Mouse (Mus musculus): ENCODE data around the gene Nsg1. TPM values are rescaled to one million over a fixed set of nuclear protein-coding genes. Genes with fewer than 3 reads are reported as not detected.
A peak's percentile ranks its signal among the peaks of the same experiment; 100 is the strongest.

The Nsg1 gene
- 3.6 and 5.5 TPM in 2 replicates for polyA plus RNA-seq (2014; fragmentation: Nextera tagmentation; extraction: Ambion mirVana)

GRCm38 (mm10) chr5:38159634-38160413 is at the start of gene Nsg1:
Gene Nsg1 (minus strand): TSS chr5:38159907.
- Histone ChIP-seq H3K4me1 (ENCODE audit: control insufficient read depth in 2 of 2, insufficient read depth in 2 of 2, low read length in 2 of 2) (peaks cover 3 to 9% of the 10 kb centered on the region in 2 experiments; a peak in 2 of 4 replicates), H3K9me3 (ENCODE audit: control insufficient read depth, low read length) (no peaks in the 10 kb centered on the region), H3K27ac (replicated peaks in 1 of 2; ENCODE audit: control insufficient read depth in 1 of 2, insufficient read depth in 1 of 2, low read depth in 2 of 2, low read length in 2 of 2) (no peak within 1 kb of the TSS), H3K4me3 (ENCODE audit: control insufficient read depth in 1 of 2, insufficient read depth in 1 of 2, low read depth in 1 of 2, low read length in 2 of 2) (peak within 1 kb of the TSS; percentile 59 to 86), H3K27me3 (ENCODE audit: control insufficient read depth, insufficient read depth, low read length) (peaks cover 70% of the 10 kb centered on the region), H3K9ac (ENCODE audit: low read length) (peak within 1 kb of the TSS; percentile 71), H3K4me2 (ENCODE audit: low read length) (peak within 1 kb of the TSS; percentile 97), H3K36me3 (ENCODE audit: control insufficient read depth, insufficient read depth, low read length) (no peaks in the 10 kb centered on the region)
- ATAC-seq (ENCODE audit: insufficient number of reproducible peaks, insufficient read depth, low FRiP score, low read depth): peak; percentile 18; the same call in 1 of the 2 replicates
- 7% methylated on average over 35 of the region's 35 CpGs for WGBS

- WGBS: 41% methylated on average over 8 of the region's 8 CpGs
Observed at GRCm38 (mm10) chr5:38208985-38209384, 49.3 kb upstream of the Nsg1 start.

DNA sequence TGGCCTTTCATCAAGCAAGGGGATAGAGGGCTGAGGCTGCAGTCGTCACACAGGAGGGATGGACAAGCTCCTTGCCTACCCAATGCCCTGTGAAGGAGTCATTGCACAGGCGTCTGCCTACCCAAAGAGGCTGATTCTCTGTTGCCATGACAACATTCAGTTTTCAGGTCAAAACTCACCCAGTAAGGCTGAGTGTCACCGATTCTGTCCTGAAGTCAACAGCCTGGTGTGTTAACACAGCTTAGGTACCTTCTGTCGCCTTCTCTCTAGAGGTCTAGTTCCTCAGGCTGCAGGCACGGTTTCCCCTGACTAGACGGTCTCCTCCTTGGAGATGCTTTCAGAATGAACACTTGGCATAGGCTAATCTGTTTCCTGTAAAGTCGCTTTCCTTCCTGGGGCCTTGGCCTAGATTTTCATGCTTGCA is 45.6 kb upstream of the Nsg1 start:
- H3K4me1 ChIP-seq (ENCODE audit: control insufficient read depth in 2 of 2, insufficient read depth in 2 of 2, low read length in 2 of 2): peaks cover 3 to 5% of the 10 kb centered on the region in 2 experiments; a peak in 2 of 4 replicates
- no peaks in the 10 kb centered on the region for H3K9me3 ChIP-seq (ENCODE audit: control insufficient read depth, low read length)
- no peak overlapping the region for H3K4me3 ChIP-seq (ENCODE audit: control insufficient read depth in 1 of 2, insufficient read depth in 1 of 2, low read depth in 1 of 2, low read length in 2 of 2)
- ATAC-seq (ENCODE audit: insufficient number of reproducible peaks, insufficient read depth, low FRiP score, low read depth): no peak
- H3K27me3 ChIP-seq (ENCODE audit: control insufficient read depth, insufficient read depth, low read length): no peaks in the 10 kb centered on the region
- WGBS: 65% methylated on average over 7 of the region's 7 CpGs
- H3K9ac ChIP-seq (ENCODE audit: low read length): no peak overlapping the region
- H3K36me3 ChIP-seq (ENCODE audit: control insufficient read depth, insufficient read depth, low read length): peaks cover 59% of the 10 kb centered on the region
- H3K27ac ChIP-seq (replicated peaks in 1 of 2; ENCODE audit: control insufficient read depth in 1 of 2, insufficient read depth in 1 of 2, low read depth in 2 of 2, low read length in 2 of 2): no peak overlapping the region
- no peak overlapping the region for H3K4me2 ChIP-seq (ENCODE audit: low read length)

More at GRCm38 (mm10) chr5:38208985-38209384, 49.3 kb upstream of the Nsg1 start:
- Histone ChIP-seq H3K9ac (ENCODE audit: low read length) (no peak overlapping the region), H3K36me3 (ENCODE audit: control insufficient read depth, insufficient read depth, low read length) (peaks cover 60% of the 10 kb centered on the region), H3K9me3 (ENCODE audit: control insufficient read depth, low read length) (no peaks in the 10 kb centered on the region), H3K27ac (replicated peaks in 1 of 2; ENCODE audit: control insufficient read depth in 1 of 2, insufficient read depth in 1 of 2, low read depth in 2 of 2, low read length in 2 of 2) (no peak overlapping the region), H3K4me2 (ENCODE audit: low read length) (no peak overlapping the region), H3K4me1 (ENCODE audit: control insufficient read depth in 2 of 2, insufficient read depth in 2 of 2, low read length in 2 of 2) (peaks cover 3 to 5% of the 10 kb centered on the region in 2 experiments; a peak in 2 of 4 replicates), H3K27me3 (ENCODE audit: control insufficient read depth, insufficient read depth, low read length) (no peaks in the 10 kb centered on the region), H3K4me3 (ENCODE audit: control insufficient read depth in 1 of 2, insufficient read depth in 1 of 2, low read depth in 1 of 2, low read length in 2 of 2) (no peak overlapping the region)
- no peak for ATAC-seq (ENCODE audit: insufficient number of reproducible peaks, insufficient read depth, low FRiP score, low read depth)

DNA sequence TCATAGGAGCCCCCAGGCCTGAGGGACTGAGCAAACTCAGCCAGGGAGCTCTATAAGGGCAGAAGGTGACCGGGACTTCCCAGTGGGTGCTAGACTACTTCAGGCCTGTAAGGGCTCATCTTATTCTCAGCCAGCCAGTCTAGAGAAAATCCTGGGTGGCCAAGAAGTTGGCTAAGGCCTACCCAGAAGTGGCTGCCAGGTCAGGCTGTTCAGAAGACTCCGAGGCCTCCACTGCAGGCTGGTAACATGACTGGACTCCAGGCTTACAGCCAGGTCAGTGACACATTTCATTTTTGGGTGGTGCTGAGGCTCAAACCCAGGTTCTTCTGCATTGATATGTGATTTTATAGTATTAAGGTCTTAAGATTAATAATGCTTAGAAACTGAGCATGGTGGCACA is 40.0 kb upstream of the Nsg1 start:
- no peak overlapping the region for H3K4me2 ChIP-seq (ENCODE audit: low read length)
- no peaks in the 10 kb centered on the region for H3K27me3 ChIP-seq (ENCODE audit: control insufficient read depth, insufficient read depth, low read length)
- no peaks in the 10 kb centered on the region for H3K9me3 ChIP-seq (ENCODE audit: control insufficient read depth, low read length)
- no peak overlapping the region for H3K27ac ChIP-seq (replicated peaks in 1 of 2; ENCODE audit: control insufficient read depth in 1 of 2, insufficient read depth in 1 of 2, low read depth in 2 of 2, low read length in 2 of 2)
- H3K36me3 ChIP-seq (ENCODE audit: control insufficient read depth, insufficient read depth, low read length): peaks cover 57% of the 10 kb centered on the region
- no peak for ATAC-seq (ENCODE audit: insufficient number of reproducible peaks, insufficient read depth, low FRiP score, low read depth)
- H3K4me3 ChIP-seq (ENCODE audit: control insufficient read depth in 1 of 2, insufficient read depth in 1 of 2, low read depth in 1 of 2, low read length in 2 of 2): no peak overlapping the region
- no peaks in the 10 kb centered on the region for H3K4me1 ChIP-seq (ENCODE audit: control insufficient read depth in 2 of 2, insufficient read depth in 2 of 2, low read length in 2 of 2)
- no peak overlapping the region for H3K9ac ChIP-seq (ENCODE audit: low read length)
- WGBS: 94% methylated on average over 2 of the region's 2 CpGs

GRCm38 (mm10) chr5:38197482-38197823 is 37.7 kb upstream of the Nsg1 start:
- 14% methylated on average over 7 of the region's 7 CpGs for WGBS
- no peak overlapping the region for H3K9ac ChIP-seq (ENCODE audit: low read length)
- H3K27ac ChIP-seq (replicated peaks in 1 of 2; ENCODE audit: control insufficient read depth in 1 of 2, insufficient read depth in 1 of 2, low read depth in 2 of 2, low read length in 2 of 2): no peak overlapping the region
- H3K4me1 ChIP-seq (ENCODE audit: control insufficient read depth in 2 of 2, insufficient read depth in 2 of 2, low read length in 2 of 2): no peaks in the 10 kb centered on the region
- ATAC-seq (ENCODE audit: insufficient number of reproducible peaks, insufficient read depth, low FRiP score, low read depth): no peak
- H3K27me3 ChIP-seq (ENCODE audit: control insufficient read depth, insufficient read depth, low read length): no peaks in the 10 kb centered on the region
- H3K4me2 ChIP-seq (ENCODE audit: low read length): no peak overlapping the region
- H3K36me3 ChIP-seq (ENCODE audit: control insufficient read depth, insufficient read depth, low read length): peaks cover 35% of the 10 kb centered on the region
- H3K4me3 ChIP-seq (ENCODE audit: control insufficient read depth in 1 of 2, insufficient read depth in 1 of 2, low read depth in 1 of 2, low read length in 2 of 2): no peak overlapping the region
- H3K9me3 ChIP-seq (ENCODE audit: control insufficient read depth, low read length): no peaks in the 10 kb centered on the region

GRCm38 (mm10) chr5:38196821-38197481 is 37.2 kb upstream of the Nsg1 start:
- ATAC-seq (ENCODE audit: insufficient number of reproducible peaks, insufficient read depth, low FRiP score, low read depth): no peak
- Histone ChIP-seq H3K27me3 (ENCODE audit: control insufficient read depth, insufficient read depth, low read length) (no peaks in the 10 kb centered on the region), H3K4me2 (ENCODE audit: low read length) (no peak overlapping the region), H3K27ac (replicated peaks in 1 of 2; ENCODE audit: control insufficient read depth in 1 of 2, insufficient read depth in 1 of 2, low read depth in 2 of 2, low read length in 2 of 2) (no peak overlapping the region), H3K4me1 (ENCODE audit: control insufficient read depth in 2 of 2, insufficient read depth in 2 of 2, low read length in 2 of 2) (no peaks in the 10 kb centered on the region), H3K9me3 (ENCODE audit: control insufficient read depth, low read length) (no peaks in the 10 kb centered on the region), H3K4me3 (ENCODE audit: control insufficient read depth in 1 of 2, insufficient read depth in 1 of 2, low read depth in 1 of 2, low read length in 2 of 2) (no peak overlapping the region), H3K9ac (ENCODE audit: low read length) (no peak overlapping the region), H3K36me3 (ENCODE audit: control insufficient read depth, insufficient read depth, low read length) (peaks cover 30% of the 10 kb centered on the region)
- 64% methylated on average over 5 of the region's 5 CpGs for WGBS

GRCm38 (mm10) chr5:38195941-38196340 is 36.2 kb upstream of the Nsg1 start:
- H3K27ac ChIP-seq (replicated peaks in 1 of 2; ENCODE audit: control insufficient read depth in 1 of 2, insufficient read depth in 1 of 2, low read depth in 2 of 2, low read length in 2 of 2): no peak overlapping the region
- H3K4me1 ChIP-seq (ENCODE audit: control insufficient read depth in 2 of 2, insufficient read depth in 2 of 2, low read length in 2 of 2): no peaks in the 10 kb centered on the region
- peaks cover 20% of the 10 kb centered on the region for H3K36me3 ChIP-seq (ENCODE audit: control insufficient read depth, insufficient read depth, low read length)
- H3K4me3 ChIP-seq (ENCODE audit: control insufficient read depth in 1 of 2, insufficient read depth in 1 of 2, low read depth in 1 of 2, low read length in 2 of 2): no peak overlapping the region
- no peak overlapping the region for H3K9ac ChIP-seq (ENCODE audit: low read length)
- H3K9me3 ChIP-seq (ENCODE audit: control insufficient read depth, low read length): no peaks in the 10 kb centered on the region
- no peak overlapping the region for H3K4me2 ChIP-seq (ENCODE audit: low read length)
- no peak for ATAC-seq (ENCODE audit: insufficient number of reproducible peaks, insufficient read depth, low FRiP score, low read depth)
- no peaks in the 10 kb centered on the region for H3K27me3 ChIP-seq (ENCODE audit: control insufficient read depth, insufficient read depth, low read length)

Data from heart, embryonic 14.5 days (tissue).